Mouse (Mus musculus) C2C12 (cell line): Measurements from ENCODE around the gene Gfy. TPM values are rescaled to one million over a fixed set of nuclear protein-coding genes. Genes with fewer than 3 reads are reported as not detected.

ENCODE experiments used
- H3K27me3 ChIP-seq: one replicate; pipeline ENCODE4 v1.6.1; 2011; ENCODE audit not compliant: control insufficient read depth, insufficient read depth, insufficient read length
- H3K36me3 ChIP-seq: one replicate; pipeline ENCODE4 v1.6.1; 2011; ENCODE audit not compliant: control insufficient read depth, insufficient read depth
- H3K4me3 ChIP-seq: one replicate; pipeline ENCODE4 v1.5.1; 2011; ENCODE audit warnings: mild to moderate bottlenecking, control low read depth; ENCODE audit not compliant: poor library complexity, insufficient read depth, severe bottlenecking
- H3K79me2 ChIP-seq: one replicate; pipeline ENCODE4 v1.6.1; 2011; ENCODE audit not compliant: control insufficient read depth, insufficient read depth
- H3K79me3 ChIP-seq: one replicate; pipeline ENCODE4 v1.6.1; 2011; ENCODE audit warnings: low read depth, control low read depth
- H3ac ChIP-seq: one replicate; pipeline ENCODE3; 2011; ENCODE audit warnings: low read depth; ENCODE audit not compliant: control insufficient read depth, insufficient read length
- CEBPB ChIP-seq: IDR thresholded peaks from one replicate; pipeline ENCODE4 v1.6.1; 2011; ENCODE audit warnings: low read depth, mild to moderate bottlenecking, control low read depth, moderate library complexity
- CTCF ChIP-seq: IDR thresholded peaks from one replicate; pipeline ENCODE4 v1.5.1; 2011; ENCODE audit not compliant: control insufficient read depth, insufficient read depth, insufficient read length
- FOSL1 ChIP-seq: IDR thresholded peaks from one replicate; pipeline ENCODE4 v1.8.0; 2011; ENCODE audit warnings: mild to moderate bottlenecking, low read length; ENCODE audit not compliant: poor library complexity, insufficient read depth, severe bottlenecking
- MAX ChIP-seq: IDR thresholded peaks from one replicate; pipeline ENCODE4 v1.6.1; 2011; ENCODE audit warnings: mild to moderate bottlenecking, control low read depth
- MYOD1 ChIP-seq: IDR thresholded peaks from one replicate; pipeline ENCODE4 v1.6.1; 2011; ENCODE audit warnings: low read depth; ENCODE audit not compliant: control insufficient read depth, insufficient read length
- MYOG ChIP-seq: IDR thresholded peaks from one replicate; pipeline ENCODE4 v1.6.1; 2011; ENCODE audit not compliant: control insufficient read depth, insufficient read length; ENCODE audit errors: extremely low read depth
- USF1 ChIP-seq: IDR thresholded peaks from one replicate; pipeline ENCODE4 v1.6.1; 2011; ENCODE audit warnings: low read depth, mild to moderate bottlenecking, control low read depth, moderate library complexity
- polyA plus RNA-seq: library from polyadenylated mRNA; unstranded; fragments of >200 nt; fragmentation: generic; extraction: Trizol; gene quantifications from one replicate; pipeline ENCODE4 v1.2.1, GENCODE M21; 2012; ENCODE audit warnings: missing spikeins

Gfy gene
- polyA plus RNA-seq, 1 experiment, result not detected

DNA sequence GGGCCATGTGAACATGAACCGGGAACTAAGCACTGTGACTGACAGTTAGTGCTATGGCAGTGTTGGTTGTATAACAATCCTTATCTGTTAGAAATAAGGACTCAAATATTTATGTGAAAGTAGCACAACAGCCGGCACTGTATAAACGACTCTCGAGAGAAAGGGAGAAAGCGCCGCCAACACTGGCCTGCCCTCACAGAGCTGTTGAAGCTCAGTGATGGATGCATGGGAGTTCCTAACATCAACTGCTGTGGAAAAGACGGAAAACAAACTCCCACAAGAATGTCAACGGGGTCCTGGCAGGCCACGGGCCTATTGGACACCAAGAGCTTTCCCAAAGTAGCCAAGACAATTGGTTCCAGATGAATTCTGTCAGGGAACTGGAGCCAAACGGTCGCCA lies 28.1 kb downstream of the Gfy start:
- no peaks in the 10 kb centered on the region for H3K27me3 ChIP-seq
- no peak for TF ChIP-seq MYOG
- TF ChIP-seq FOSL1, result no peak
- no peak for TF ChIP-seq CTCF
- TF ChIP-seq MYOD1, result no peak
- TF ChIP-seq USF1, result no peak
- TF ChIP-seq CEBPB, result no peak
- no peak for TF ChIP-seq MAX
- H3K79me2 ChIP-seq, result peaks cover 6% of the 10 kb centered on the region
- no peak overlapping the region for H3K4me3 ChIP-seq
- no peak overlapping the region for H3ac ChIP-seq
- H3K79me3 ChIP-seq, result no peaks in the 10 kb centered on the region
- H3K36me3 ChIP-seq, result no peaks in the 10 kb centered on the region

DNA sequence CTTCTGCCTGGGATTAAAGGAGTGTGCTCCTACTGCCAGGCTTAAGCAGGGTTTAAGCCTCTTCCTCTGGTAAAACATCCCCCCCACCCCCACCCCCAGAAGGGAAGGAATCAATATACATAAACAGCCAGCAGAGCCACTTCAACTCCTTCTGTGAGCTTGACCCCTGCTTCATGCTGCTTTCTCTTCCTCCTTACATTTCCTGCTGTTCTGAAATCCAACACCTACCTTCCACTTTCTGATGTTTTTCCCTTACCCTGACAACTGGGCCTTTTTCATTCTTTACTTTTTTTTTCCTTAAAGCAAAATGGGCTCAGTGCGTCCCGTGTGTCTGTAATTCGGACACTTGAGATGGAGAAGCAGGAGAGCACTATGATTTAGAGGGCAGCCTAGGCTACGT lies 29.0 kb downstream of the Gfy start:
- Histone ChIP-seq H3K36me3 (no peaks in the 10 kb centered on the region), H3K79me3 (no peaks in the 10 kb centered on the region), H3K27me3 (no peaks in the 10 kb centered on the region), H3K79me2 (peaks cover 6% of the 10 kb centered on the region), H3K4me3 (no peak overlapping the region), H3ac (no peak overlapping the region)
- TF ChIP-seq FOSL1 (no peak), MYOD1 (no peak), CTCF (no peak), CEBPB (no peak), MAX (no peak), USF1 (no peak), MYOG (no peak)

DNA sequence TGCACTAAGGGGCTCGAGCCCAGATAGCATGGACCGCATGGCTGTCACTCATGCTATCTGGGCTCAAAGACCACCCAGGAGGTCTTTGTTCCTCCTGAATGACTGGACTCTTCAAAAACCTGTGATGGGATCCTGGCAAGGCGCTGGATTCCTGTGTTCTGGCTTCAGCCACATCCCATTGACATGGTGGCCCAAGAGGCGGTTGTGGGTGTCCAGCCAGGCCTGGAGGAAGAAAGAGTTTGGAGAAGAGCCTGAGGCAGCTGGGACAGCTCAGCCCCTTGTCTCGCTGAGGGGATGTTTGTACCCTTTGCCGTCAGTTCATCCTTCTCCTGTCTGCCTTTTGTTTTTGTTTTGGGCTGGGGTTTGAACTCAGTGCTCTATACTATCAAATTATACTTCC lies 29.8 kb downstream of the Gfy start:
- Histone ChIP-seq H3ac (no peak overlapping the region), H3K79me2 (peaks cover 6% of the 10 kb centered on the region), H3K79me3 (no peaks in the 10 kb centered on the region), H3K36me3 (no peaks in the 10 kb centered on the region), H3K4me3 (no peak overlapping the region), H3K27me3 (no peaks in the 10 kb centered on the region)
- TF ChIP-seq MYOD1 (no peak), CTCF (no peak), FOSL1 (no peak), CEBPB (no peak), USF1 (no peak), MYOG (no peak), MAX (no peak)

DNA sequence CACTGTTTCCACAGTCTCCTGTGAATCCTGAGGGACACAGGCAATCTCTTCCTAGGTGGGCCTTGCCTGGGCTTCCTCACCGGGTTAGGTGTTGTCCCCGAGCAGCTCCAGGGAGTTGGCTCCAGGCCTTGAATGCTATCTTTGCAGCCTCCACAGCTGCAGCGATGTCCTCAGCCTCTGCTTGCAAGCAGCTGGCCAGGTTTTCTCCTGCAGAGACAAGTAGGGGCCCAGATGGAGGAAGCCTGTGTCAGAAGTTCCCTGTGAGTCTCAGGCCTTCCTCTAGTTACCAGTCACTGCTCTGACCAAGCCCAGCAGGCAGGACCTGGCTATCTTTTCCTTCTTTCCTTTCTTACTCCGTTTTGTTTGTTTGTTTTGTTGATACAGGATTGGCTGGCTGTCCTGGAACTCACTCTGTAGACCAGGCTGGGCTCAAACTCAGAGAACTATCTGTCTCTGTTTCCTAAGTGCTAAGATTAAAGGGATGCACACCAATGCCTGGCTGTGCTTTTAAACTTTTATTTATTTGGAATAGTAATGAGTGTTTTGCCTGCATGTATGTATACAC lies 30.8 kb downstream of the Gfy start:
- H3K79me2 ChIP-seq, result peaks cover 4% of the 10 kb centered on the region
- no peaks in the 10 kb centered on the region for H3K36me3 ChIP-seq
- H3K4me3 ChIP-seq, result no peak overlapping the region
- no peaks in the 10 kb centered on the region for H3K27me3 ChIP-seq
- TF ChIP-seq CEBPB (no peak), USF1 (no peak), MYOD1 (no peak), MYOG (no peak), CTCF (no peak), MAX (no peak), FOSL1 (no peak)
- H3ac ChIP-seq, result no peak overlapping the region
- no peaks in the 10 kb centered on the region for H3K79me3 ChIP-seq

DNA sequence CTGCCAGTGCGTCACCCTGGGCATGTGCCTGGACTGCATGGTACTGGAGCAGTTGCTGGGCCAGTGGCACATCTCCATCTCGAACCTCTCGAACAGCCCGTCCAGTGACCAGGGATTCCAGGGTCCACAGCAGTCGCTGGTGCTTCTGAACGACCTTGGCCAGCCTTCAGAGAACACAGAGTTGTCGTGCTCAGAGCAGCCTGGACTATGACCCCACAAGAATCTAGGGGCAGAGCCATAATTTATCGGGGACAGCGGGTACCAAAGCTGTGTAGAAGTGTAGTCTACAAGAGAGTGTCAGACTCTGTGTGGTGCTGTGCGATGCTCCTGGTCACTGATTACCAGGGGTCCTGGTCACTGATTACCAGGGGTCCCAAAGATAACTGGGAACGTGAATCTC lies 31.5 kb downstream of the Gfy start:
- Histone ChIP-seq H3K4me3 (no peak overlapping the region), H3K79me3 (no peaks in the 10 kb centered on the region), H3K27me3 (no peaks in the 10 kb centered on the region), H3K79me2 (no peaks in the 10 kb centered on the region), H3K36me3 (no peaks in the 10 kb centered on the region), H3ac (no peak overlapping the region)
- TF ChIP-seq MYOG (no peak), FOSL1 (no peak), CEBPB (no peak), MYOD1 (no peak), USF1 (no peak), CTCF (no peak), MAX (no peak)
